Mouse (Mus musculus): ENCODE data around the gene Blvrb. TPM values are rescaled to one million over a fixed set of nuclear protein-coding genes. Genes with fewer than 3 reads are reported as not detected.
A peak's percentile ranks its signal among the peaks of the same experiment; 100 is the strongest.

Gene Blvrb
- polyA plus RNA-seq, 1 experiment from 2014 or later = 89.7 TPM

DNA sequence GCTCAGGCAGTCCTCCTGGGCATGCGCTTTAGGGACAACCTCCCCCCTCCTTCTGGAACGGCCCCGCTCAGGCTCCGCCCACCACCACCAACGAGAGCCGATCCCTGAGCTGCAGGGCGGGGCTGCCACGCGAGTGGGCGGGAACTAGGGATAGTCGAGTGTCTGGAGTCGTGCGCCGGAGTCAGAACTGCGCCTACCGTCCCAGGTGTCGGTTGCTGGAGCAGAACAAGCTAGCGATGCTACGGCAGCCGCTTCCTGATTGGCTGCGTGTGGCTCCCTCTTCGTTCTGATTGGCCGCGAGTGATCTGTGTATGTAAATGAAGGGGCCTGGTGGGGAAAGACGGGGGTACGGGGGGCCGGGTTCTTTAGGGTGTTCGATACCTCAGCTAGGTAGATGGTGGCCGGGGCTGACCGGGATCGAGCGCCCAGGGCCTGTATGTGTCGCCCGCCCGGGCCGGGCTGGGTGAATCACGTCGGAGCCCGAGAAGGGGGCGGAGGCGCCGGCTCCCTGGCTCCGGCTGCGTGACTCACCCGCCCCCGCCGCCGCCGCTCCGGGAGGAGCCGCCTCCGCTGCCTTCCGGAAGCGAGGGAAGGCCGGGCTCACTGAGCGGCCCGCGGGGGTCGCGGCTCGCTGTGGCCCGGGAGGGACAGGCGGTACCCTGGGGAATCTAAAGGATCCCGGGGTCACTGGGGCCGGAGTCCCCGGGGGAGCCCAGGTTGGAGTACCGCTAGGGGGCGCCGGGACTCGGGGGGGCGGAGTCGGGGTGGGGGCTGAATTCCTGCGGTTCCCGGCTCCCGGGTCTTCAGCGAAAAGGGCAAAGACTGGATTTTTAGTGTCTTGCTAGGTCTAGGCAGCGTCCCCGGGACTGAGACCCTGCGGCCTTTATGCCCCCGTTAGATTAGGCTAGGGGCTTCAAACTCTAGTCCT, 39.3 kb downstream of the Blvrb start, which contains the start of gene Sertad1:
Gene Sertad1 (plus strand): TSS at position 141 of the 928 bp plus-strand sequence.
- Histone ChIP-seq H3K36me3 (ENCODE audit: control insufficient read depth, insufficient read depth, low read length) (0 out of 2 replicates have a peak, but pooled peaks cover 3% of the 10 kb centered on the region), H3K9ac (ENCODE audit: low read depth, low read length) (peak within 1 kb of the TSS; percentile 94), H3K4me2 (ENCODE audit: low read depth, low read length) (peak within 1 kb of the TSS; percentile 76), H3K27ac (ENCODE audit: low read length) (peak within 1 kb of the TSS; percentile 99), H3K9me3 (ENCODE audit: control insufficient read depth, low read length) (no peaks in the 10 kb centered on the region), H3K4me3 (ENCODE audit: low read length) (peak within 1 kb of the TSS; percentile 82), H3K4me1 (ENCODE audit: control insufficient read depth, insufficient read depth, low read length) (peaks cover 36% of the 10 kb centered on the region), H3K27me3 (replicated peaks; ENCODE audit: control insufficient read depth, insufficient read depth, low read length) (no peaks in the 10 kb centered on the region)
- under 1% methylated on average over 66 of the region's 80 CpGs for WGBS
- ATAC-seq = peak; percentile 90

DNA sequence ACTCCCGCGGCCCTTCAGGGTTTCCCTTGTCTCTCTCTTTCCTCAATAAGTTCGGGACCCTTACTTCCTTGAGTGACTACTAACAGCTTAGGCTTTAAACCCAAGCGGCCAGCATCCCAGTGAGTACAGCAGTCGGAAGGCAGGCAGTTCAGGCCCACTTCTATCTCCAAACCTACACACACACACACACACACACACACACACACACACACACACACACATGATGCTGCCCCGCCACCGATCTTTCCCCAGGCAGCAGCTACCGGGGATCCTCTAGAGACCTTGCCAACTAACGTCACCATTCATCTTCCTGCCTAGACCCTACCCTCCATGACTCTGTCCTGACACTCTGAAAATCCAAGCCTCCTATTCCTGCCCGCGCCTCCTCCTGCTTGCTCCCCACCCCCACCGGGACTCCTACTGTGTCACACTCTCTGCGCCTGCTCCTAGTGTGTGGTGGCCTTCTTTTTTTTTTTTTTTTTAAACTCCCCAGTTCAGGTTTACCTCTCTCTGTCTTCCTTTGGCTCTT, 40.0 kb downstream of the Blvrb start:
- Histone ChIP-seq H3K36me3 (ENCODE audit: control insufficient read depth, insufficient read depth, low read length) (0 out of 2 replicates have a peak, but pooled peaks cover 3% of the 10 kb centered on the region), H3K9me3 (ENCODE audit: control insufficient read depth, low read length) (no peaks in the 10 kb centered on the region), H3K4me1 (ENCODE audit: control insufficient read depth, insufficient read depth, low read length) (peaks cover 36% of the 10 kb centered on the region), H3K27ac (ENCODE audit: low read length) (peak overlapping the region; percentile 99), H3K9ac (ENCODE audit: low read depth, low read length) (peak overlapping the region; percentile 94), H3K27me3 (replicated peaks; ENCODE audit: control insufficient read depth, insufficient read depth, low read length) (no peaks in the 10 kb centered on the region), H3K4me2 (ENCODE audit: low read depth, low read length) (peak overlapping the region; percentile 63), H3K4me3 (ENCODE audit: low read length) (peak overlapping the region; percentile 82)
- ATAC-seq = no peak
- WGBS = 2% methylated on average over 13 of the region's 13 CpGs

DNA sequence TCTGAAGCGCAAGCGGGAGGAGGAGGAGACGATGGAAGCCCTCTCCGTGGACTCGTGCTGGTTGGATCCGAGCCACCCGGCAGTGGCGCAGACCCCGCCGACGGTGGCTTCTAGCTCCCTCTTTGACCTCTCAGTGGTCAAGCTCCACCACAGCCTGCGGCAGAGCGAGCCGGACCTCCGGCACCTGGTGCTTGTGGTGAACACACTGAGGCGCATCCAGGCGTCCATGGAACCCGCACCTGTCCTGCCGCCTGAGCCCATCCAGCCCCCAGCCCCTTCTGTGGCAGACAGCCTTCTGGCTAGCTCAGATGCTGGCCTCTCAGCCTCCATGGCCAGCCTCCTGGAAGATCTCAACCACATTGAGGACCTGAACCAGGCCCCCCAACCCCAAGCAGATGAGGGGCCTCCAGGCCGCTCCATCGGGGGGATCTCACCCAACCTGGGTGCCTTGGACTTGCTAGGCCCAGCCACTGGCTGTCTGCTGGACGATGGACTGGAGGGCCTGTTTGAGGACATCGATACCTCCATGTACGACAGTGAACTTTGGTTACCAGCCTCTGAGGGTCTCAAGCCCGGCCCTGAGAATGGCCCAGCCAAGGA, 41.6 kb downstream of the Blvrb start:
- no peak for ATAC-seq
- H3K4me1 ChIP-seq (ENCODE audit: control insufficient read depth, insufficient read depth, low read length) = peaks cover 36% of the 10 kb centered on the region
- H3K27me3 ChIP-seq (replicated peaks; ENCODE audit: control insufficient read depth, insufficient read depth, low read length) = no peaks in the 10 kb centered on the region
- WGBS = 92% methylated on average over 25 of the region's 25 CpGs
- 0 out of 2 replicates have a peak overlapping the region, but pooled peaks have one; percentile 2 for H3K4me3 ChIP-seq (ENCODE audit: low read length)
- H3K36me3 ChIP-seq (ENCODE audit: control insufficient read depth, insufficient read depth, low read length) = 0 out of 2 replicates have a peak, but pooled peaks cover 3% of the 10 kb centered on the region
- peak overlapping the region; percentile 95 for H3K27ac ChIP-seq (ENCODE audit: low read length)
- H3K9ac ChIP-seq (ENCODE audit: low read depth, low read length) = peak overlapping the region; percentile 1; the same call in 1 of the 2 replicates
- H3K4me2 ChIP-seq (ENCODE audit: low read depth, low read length) = no peak overlapping the region
- no peaks in the 10 kb centered on the region for H3K9me3 ChIP-seq (ENCODE audit: control insufficient read depth, low read length)

GRCm38 (mm10) chr7:27490227-27490542, 42.4 kb downstream of the Blvrb start:
- WGBS = 30% methylated on average over 4 of the region's 4 CpGs
- H3K4me1 ChIP-seq (ENCODE audit: control insufficient read depth, insufficient read depth, low read length) = peaks cover 36% of the 10 kb centered on the region
- H3K9ac ChIP-seq (ENCODE audit: low read depth, low read length) = peak overlapping the region; percentile 69
- H3K27me3 ChIP-seq (replicated peaks; ENCODE audit: control insufficient read depth, insufficient read depth, low read length) = no peaks in the 10 kb centered on the region
- H3K4me3 ChIP-seq (ENCODE audit: low read length) = peak overlapping the region; percentile 49
- H3K4me2 ChIP-seq (ENCODE audit: low read depth, low read length) = peak overlapping the region; percentile 61
- no peak for ATAC-seq
- peak overlapping the region; percentile 95 for H3K27ac ChIP-seq (ENCODE audit: low read length)
- no peaks in the 10 kb centered on the region for H3K9me3 ChIP-seq (ENCODE audit: control insufficient read depth, low read length)
- 0 out of 2 replicates have a peak, but pooled peaks cover 3% of the 10 kb centered on the region for H3K36me3 ChIP-seq (ENCODE audit: control insufficient read depth, insufficient read depth, low read length)

DNA sequence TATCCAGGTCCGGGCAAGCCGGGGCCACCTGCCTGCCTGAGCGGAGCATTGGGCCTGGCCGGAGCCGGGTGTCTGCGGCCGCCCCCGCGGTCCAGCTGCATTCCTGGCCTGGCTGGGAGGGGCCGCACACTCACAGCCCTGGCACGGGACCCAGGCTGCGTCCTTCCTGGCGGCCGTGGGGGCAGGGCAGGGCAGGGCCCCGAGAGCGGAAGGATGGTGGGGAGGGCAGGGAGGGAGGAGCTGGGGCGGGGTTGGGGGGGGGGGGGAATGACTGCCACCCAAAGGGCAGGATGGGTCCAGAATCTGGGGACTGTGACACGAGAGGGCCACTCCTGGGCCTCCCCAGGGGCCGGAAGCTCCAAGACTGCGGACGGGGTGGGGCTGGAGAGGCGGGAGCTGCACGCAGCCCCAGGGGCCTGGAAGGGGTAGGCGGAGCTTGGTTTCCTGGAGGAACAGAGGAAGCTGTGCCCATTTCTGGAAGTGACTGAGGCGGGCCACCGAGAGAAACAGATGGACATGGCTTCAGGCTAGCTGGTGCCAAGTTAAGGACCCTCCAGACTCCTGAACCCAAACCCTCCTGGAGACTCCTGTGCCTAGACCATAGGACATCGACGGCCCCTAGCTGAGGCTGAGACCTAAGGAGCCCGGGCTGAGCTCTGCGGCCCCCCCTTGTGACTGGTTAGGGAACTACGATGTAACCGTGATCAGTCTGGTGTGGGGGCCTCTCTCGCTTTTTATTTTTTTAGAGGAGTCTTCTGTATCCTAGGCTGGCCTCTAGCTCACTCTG, 43.0 kb downstream of the Blvrb start:
- Histone ChIP-seq H3K9ac (ENCODE audit: low read depth, low read length) (peak overlapping the region; percentile 69), H3K4me3 (ENCODE audit: low read length) (peak overlapping the region; percentile 49), H3K27ac (ENCODE audit: low read length) (peak overlapping the region; percentile 95), H3K36me3 (ENCODE audit: control insufficient read depth, insufficient read depth, low read length) (0 out of 2 replicates have a peak, but pooled peaks cover 3% of the 10 kb centered on the region), H3K27me3 (replicated peaks; ENCODE audit: control insufficient read depth, insufficient read depth, low read length) (no peaks in the 10 kb centered on the region), H3K9me3 (ENCODE audit: control insufficient read depth, low read length) (no peaks in the 10 kb centered on the region), H3K4me1 (ENCODE audit: control insufficient read depth, insufficient read depth, low read length) (peaks cover 35% of the 10 kb centered on the region), H3K4me2 (ENCODE audit: low read depth, low read length) (peak overlapping the region; percentile 61)
- under 1% methylated on average over 29 of the region's 33 CpGs for WGBS
- peak; percentile 87 for ATAC-seq

DNA sequence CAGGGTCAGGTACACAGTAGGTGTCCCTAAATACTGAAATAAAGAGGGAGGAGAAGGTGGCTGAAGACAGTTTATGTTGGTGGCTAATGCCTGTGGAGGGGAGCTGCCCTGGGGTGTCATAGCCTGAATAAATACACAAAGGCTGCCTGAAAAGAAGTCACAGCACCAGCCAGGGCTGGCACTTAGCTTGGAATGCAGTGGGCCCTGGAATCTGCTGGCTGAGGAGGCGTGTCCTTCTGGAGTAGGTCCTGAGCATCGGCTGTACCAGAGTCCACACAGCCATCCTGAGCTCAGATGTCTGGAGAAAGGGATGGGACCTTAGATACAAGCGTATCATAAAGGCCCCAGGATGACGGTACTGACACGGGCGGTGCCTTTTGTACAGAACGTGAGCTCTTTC, 44.1 kb downstream of the Blvrb start:
- H3K9ac ChIP-seq (ENCODE audit: low read depth, low read length) = no peak overlapping the region
- 0 out of 2 replicates have a peak overlapping the region, but pooled peaks have one; percentile 1 for H3K27ac ChIP-seq (ENCODE audit: low read length)
- ATAC-seq = no peak
- WGBS = 63% methylated on average over 7 of the region's 7 CpGs
- H3K4me3 ChIP-seq (ENCODE audit: low read length) = no peak overlapping the region
- H3K9me3 ChIP-seq (ENCODE audit: control insufficient read depth, low read length) = no peaks in the 10 kb centered on the region
- no peaks in the 10 kb centered on the region for H3K27me3 ChIP-seq (replicated peaks; ENCODE audit: control insufficient read depth, insufficient read depth, low read length)
- no peak overlapping the region for H3K4me2 ChIP-seq (ENCODE audit: low read depth, low read length)
- peaks cover 34% of the 10 kb centered on the region for H3K4me1 ChIP-seq (ENCODE audit: control insufficient read depth, insufficient read depth, low read length)
- H3K36me3 ChIP-seq (ENCODE audit: control insufficient read depth, insufficient read depth, low read length) = 0 out of 2 replicates have a peak, but pooled peaks cover 3% of the 10 kb centered on the region

DNA sequence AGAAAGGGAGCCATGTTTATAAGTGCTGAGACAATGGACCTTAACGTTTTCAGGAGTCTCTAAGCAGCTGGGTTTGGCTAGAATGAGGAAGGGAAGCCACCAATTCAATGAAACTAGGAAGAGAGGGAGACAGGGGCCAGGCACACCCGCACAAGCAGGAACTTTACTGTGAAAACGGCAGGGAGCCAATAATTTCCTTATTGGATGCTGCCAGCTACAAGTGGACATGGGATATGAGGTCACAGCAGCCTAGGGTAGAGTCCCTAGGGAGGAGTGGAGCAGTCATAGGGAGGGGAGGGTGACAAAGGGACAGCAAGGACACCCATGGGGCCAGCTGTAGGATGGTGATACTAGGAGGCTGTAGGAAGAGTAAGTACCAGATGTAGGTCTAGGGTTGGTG, 45.2 kb downstream of the Blvrb start:
- no peak overlapping the region for H3K4me2 ChIP-seq (ENCODE audit: low read depth, low read length)
- no peak for ATAC-seq
- H3K27ac ChIP-seq (ENCODE audit: low read length) = no peak overlapping the region
- H3K9me3 ChIP-seq (ENCODE audit: control insufficient read depth, low read length) = no peaks in the 10 kb centered on the region
- 49% methylated on average over 3 of the region's 3 CpGs for WGBS
- no peak overlapping the region for H3K9ac ChIP-seq (ENCODE audit: low read depth, low read length)
- no peaks in the 10 kb centered on the region for H3K27me3 ChIP-seq (replicated peaks; ENCODE audit: control insufficient read depth, insufficient read depth, low read length)
- peaks cover 33% of the 10 kb centered on the region for H3K4me1 ChIP-seq (ENCODE audit: control insufficient read depth, insufficient read depth, low read length)
- 0 out of 2 replicates have a peak, but pooled peaks cover 3% of the 10 kb centered on the region for H3K36me3 ChIP-seq (ENCODE audit: control insufficient read depth, insufficient read depth, low read length)
- no peak overlapping the region for H3K4me3 ChIP-seq (ENCODE audit: low read length)

- Histone ChIP-seq H3K27me3 (replicated peaks; ENCODE audit: control insufficient read depth, insufficient read depth, low read length) (no peaks in the 10 kb centered on the region), H3K4me1 (ENCODE audit: control insufficient read depth, insufficient read depth, low read length) (peaks cover 28% of the 10 kb centered on the region), H3K36me3 (ENCODE audit: control insufficient read depth, insufficient read depth, low read length) (0 out of 2 replicates have a peak, but pooled peaks cover 3% of the 10 kb centered on the region), H3K4me3 (ENCODE audit: low read length) (no peak overlapping the region), H3K9me3 (ENCODE audit: control insufficient read depth, low read length) (no peaks in the 10 kb centered on the region), H3K9ac (ENCODE audit: low read depth, low read length) (no peak overlapping the region), H3K27ac (ENCODE audit: low read length) (no peak overlapping the region), H3K4me2 (ENCODE audit: low read depth, low read length) (no peak overlapping the region)
- ATAC-seq = no peak
- WGBS = 88% methylated on average over 5 of the region's 5 CpGs
Observed at GRCm38 (mm10) chr7:27493450-27493849, 45.7 kb downstream of the Blvrb start.
